Mouse (Mus musculus): ENCODE measurements around the gene 2210011C24Rik.
"Not testable (repeated sequence)": the region's sequence is repeated elsewhere in the genome, so short reads cannot be mapped to it uniquely, and the experiment has no call there.

Gene 2210011C24Rik

DNA sequence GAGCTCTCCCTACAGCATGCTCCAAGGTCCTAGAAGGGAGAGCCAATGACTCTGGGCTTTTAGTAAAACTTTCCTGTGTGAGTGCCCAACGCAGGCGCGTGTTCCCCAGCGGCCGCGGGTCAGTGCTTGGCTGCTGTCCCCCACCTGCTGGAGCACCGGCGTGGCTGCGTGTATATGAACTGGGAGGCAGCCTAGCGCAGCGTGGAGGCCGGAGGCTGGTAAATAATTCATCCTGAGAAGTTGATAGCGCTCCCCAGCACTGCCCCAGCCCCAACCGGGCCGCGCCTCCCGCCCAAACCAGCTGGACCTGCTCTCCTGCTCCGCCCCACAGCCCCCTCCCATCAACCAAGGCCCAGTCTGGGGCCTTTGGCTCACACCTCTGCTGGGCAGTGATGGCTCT, 9.1 kb upstream of the 2210011C24Rik start, which contains the start of gene Palm3:
TSS of gene Palm3 (plus strand) at position 376 of the 400 bp plus-strand sequence.
- DNase-seq (ENCODE audit: extremely low read depth, low read depth): no peak

DNA sequence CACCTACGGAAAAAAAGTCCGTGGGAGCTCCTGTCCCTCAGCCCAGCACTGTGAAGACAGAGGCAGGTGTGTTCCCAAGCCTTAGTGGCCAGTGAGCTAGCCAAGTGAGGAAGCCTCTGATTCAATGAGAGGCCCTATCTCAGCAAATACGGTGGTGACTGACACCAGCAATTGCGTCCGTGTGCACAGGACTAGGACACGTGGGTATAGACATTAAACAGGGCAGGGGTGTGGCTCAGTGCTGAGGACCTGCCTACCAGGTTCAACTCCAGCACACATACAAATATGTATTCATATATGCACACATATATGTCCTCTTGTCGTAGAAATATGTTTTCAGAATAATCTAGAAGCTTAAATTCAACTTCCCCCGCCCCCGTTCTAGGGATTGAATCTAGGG, 7.8 kb upstream of the 2210011C24Rik start:
- DNase-seq (ENCODE audit: extremely low read depth, low read depth): no peak

- DNase-seq (ENCODE audit: extremely low read depth, low read depth): no peak
Observed at GRCm38 (mm10) chr8:84015833-84016232, 3.9 kb upstream of the 2210011C24Rik start.

- DNase-seq (ENCODE audit: extremely low read depth, low read depth): no peak
Observed at GRCm38 (mm10) chr8:84012499-84013165, 661 bp upstream of the 2210011C24Rik start.

DNA sequence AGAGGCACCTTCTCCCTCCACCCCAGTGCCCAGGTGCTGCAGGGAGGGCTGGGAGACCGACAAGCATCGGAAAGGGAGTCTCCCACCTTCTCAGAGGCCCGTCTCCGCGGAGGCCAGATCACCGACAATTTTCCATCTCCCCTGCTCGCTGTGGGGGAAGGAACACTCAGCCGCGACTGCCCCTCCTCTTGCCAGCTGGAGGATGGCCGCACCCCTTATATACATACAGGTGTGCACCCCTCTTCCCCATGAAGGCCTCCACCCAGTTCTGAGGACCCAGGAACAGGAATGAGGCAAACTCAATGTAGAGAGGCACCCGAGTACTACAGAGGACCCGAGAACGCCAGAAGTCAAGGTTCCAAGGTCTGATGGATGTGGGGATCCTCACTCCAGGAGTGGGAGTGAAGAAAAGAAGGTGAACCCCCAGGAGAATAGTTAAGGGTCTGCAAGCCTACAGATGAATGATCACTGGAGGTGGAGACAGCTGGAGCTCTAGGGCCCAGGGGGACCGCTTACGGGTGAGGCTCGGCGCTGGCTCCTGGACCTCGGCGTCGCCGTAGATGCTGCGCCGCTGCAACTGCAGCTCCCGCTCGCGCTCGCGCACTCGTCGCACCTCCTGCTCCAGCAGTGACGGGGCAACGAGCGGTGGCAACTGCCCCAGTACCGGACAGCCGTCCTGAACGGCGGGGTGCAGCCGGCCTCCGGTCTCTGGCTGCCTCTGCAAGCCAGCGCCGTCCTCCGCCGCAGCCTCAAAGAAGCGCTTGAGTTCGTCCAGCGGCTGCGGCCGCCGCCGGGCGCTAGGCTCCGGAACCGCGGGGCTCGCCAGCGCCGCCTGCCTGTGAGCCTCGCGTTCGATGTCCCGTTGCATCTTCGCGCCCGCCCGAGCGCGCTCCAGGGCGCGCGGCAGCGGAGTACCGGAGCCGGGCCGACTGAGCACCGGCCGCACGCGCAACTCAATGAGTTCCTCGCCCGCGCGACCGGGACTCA, 1.1 kb downstream of the 2210011C24Rik start:
- DNase-seq (ENCODE audit: extremely low read depth, low read depth): no peak

DNA sequence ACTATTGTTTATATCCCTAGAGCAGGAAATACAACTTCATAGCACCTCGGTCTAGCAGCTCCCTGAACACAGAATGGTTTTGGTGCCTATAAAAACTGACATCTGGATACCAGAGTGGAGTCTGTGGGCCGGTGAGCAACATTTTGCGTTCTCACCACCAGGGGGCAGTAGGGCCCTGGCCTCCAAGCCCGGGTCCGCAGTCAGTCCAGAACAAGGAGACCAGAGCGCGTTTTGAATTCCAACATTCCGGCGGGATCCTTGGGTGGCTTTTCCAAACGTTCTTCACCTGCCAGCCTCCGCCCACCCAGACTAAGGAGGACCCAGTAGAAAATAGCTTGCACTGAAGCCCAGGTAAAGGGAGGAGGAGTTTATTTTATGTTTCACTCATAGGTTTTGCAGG, 2.1 kb downstream of the 2210011C24Rik start:
- DNase-seq (ENCODE audit: extremely low read depth, low read depth): no peak

DNA sequence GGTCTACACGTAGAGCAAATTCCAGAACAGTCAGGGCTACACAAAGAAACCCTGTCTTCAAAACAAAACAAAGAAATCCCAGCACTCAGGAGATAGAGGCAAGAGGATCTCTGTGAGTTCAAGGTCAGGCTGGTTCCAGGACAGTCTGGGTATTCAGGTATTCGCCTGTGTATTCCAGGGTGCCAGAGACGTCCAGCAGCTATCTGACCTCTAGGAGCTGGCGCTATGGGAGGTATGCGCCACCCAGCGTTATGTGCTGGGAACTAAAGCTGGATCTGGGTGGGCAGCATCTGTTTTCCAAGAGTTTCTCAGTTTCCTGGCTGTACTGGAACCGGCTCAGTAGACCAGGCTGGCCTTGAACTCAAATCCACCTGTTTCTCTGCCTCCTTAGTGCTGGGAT, 3.6 kb downstream of the 2210011C24Rik start:
- no peak for DNase-seq (ENCODE audit: extremely low read depth, low read depth)

DNA sequence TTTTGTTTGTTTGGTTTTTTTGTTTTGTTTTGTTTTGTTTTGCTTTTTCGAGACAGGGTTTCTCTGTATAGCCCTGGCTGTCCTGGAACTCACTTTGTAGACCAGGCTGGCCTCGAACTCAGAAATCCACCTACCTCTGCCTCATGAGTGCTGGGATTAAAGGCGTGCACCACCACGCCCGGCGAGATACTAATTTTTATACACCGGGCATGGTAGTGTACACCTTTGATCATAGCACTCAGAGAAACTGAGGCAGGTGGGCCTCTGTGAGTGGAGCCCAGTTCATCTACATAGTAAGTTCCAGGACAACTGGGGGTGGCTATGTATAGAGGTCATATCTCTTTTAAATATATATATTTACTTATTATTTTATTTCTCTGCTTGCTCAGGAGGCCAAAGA, 6.5 kb downstream of the 2210011C24Rik start:
- DNase-seq (ENCODE audit: extremely low read depth, low read depth): not testable (repeated sequence)

DNA sequence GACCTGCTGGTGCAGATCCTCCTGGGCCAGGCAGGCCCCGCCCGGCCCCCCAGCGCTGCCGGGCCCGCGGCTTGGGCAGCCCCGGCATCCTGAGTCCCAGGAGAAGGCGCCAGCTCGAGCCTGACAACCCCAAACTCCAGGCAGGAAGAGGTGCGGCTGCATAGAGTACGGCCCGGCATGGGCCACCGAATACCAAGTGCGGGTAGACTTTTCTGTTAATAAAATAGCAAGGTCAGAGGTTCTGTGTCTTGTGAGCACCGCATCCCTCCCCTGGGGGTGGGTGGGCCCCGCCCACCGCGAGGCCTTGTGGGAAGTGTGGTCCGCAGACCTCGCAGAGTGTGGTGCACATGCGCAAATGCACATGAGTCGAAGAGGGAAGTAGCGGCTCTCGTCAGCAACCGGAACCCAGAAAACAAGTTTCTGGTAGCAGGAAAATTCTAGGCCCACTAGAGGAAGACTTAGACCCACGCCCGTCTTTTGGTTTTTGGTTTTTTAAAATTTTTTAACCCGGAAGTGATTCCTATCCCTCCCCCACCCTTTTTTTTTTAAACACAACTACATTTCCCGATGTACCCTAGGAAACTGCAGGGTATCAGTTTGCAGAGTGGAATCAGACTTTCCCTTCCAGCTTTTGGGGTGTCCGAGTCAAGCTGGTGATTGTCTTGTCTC, 7.3 kb downstream of the 2210011C24Rik start:
- peak; percentile 95 for DNase-seq (ENCODE audit: extremely low read depth, low read depth)

GRCm38 (mm10) chr8:84003612-84004246, 8.2 kb downstream of the 2210011C24Rik start:
- DNase-seq (ENCODE audit: extremely low read depth, low read depth): no peak

GRCm38 (mm10) chr8:84002957-84003611, 8.9 kb downstream of the 2210011C24Rik start:
- DNase-seq (ENCODE audit: extremely low read depth, low read depth): no peak

GRCm38 (mm10) chr8:84001281-84002000, 10.5 kb downstream of the 2210011C24Rik start, which contains the start of gene 1700067K01Rik:
1700067K01Rik (plus strand) TSS chr8:84001502.
- no peak for DNase-seq (ENCODE audit: extremely low read depth, low read depth)

DNA sequence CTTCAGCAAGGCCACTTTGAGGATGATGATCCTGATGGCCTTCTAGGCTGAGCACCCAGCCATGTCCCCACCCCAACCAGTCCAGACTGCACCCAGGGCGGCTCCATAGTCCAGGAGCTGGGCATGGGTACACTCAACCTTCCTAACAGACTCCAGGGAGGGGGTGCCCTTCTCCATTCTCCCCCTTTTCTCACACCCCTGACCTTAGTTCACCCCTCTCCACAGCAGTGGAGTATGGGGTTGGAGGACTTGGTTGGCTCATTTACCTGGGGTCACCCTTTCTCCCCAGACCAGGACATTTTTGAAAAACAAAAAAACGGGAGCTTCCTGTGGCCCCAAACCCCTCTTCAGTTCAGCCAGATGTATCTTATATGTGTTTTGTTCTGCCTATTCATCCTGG, 12.1 kb downstream of the 2210011C24Rik start:
- no peak for DNase-seq (ENCODE audit: extremely low read depth, low read depth)

DNA sequence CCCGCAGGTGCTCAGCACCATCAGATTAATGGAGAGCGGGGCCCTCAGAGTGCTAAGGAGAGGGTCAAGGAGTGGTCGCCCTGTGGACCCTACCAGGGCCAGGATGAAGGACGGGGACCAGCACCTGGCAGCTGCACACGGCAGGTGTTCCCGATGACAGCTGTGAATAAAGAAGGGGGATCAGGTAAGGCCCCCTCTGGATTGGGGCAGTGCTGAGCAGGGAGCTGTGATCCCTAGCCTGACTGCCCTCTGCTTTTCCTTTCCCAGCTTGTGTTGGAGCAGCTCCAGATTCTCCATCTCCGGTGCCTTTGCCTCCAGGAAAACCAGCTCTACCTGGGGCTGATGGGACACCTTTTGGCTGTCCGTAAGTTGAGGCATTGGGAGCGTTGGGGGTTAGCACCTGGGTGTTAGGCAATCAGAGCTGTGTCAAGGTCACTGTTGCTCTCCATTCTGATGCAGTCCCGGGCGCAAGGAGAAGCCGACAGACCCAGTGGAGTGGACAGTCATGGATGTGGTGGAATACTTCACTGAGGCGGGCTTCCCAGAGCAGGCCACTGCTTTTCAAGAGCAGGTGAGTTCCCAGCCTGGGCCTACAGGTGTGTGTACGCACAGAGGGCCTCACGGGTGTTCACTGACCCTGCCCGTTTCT, 12.8 kb downstream of the 2210011C24Rik start:
- DNase-seq (ENCODE audit: extremely low read depth, low read depth): no peak

- no peak for DNase-seq (ENCODE audit: extremely low read depth, low read depth)
Observed at GRCm38 (mm10) chr8:83998231-83999056, 13.5 kb downstream of the 2210011C24Rik start.

DNA sequence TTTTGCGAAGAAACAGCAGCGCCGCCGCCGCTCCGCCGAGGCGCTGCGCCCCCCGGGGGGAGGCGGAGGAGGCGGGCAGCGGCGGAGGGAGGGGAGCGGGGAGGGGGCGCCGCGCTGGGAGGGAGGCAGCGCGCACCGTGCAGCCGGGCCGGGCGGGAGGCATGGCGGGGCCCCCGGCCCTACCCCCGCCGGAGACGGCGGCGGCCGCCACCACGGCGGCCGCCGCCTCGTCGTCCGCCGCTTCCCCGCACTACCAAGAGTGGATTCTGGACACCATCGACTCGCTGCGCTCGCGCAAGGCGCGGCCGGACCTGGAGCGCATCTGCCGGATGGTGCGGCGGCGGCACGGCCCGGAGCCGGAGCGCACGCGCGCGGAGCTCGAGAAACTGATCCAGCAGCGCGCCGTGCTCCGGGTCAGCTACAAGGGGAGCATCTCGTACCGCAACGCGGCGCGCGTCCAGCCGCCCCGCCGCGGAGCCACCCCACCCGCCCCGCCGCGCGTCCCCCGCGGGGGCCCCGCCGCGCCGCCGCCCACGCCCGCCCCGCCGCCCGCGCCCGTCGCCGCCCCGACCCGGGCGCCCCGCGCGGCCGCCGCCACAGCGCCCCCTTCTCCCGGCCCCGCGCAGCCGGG, 14.3 kb downstream of the 2210011C24Rik start, which contains the start of gene Samd1:
TSS of gene Samd1 (plus strand) at position 162 of the 631 bp plus-strand sequence.
- DNase-seq (ENCODE audit: extremely low read depth, low read depth): no peak

GRCm38 (mm10) chr8:83996567-83997505, 15.1 kb downstream of the 2210011C24Rik start:
- peak; percentile 65 for DNase-seq (ENCODE audit: extremely low read depth, low read depth)
